Mouse (Mus musculus) stomach, embryonic 16.5 days (tissue): ENCODE data around the gene Ppfibp2. TPM values are rescaled to one million over a fixed set of nuclear protein-coding genes. Genes with fewer than 3 reads are reported as not detected.

Source experiments
- ATAC-seq: fragments of 200-750 bp; cut with Nextera tagmentation; 2 replicates; pipeline ENCODE4 v1.8.0; 2017; ENCODE audit warnings: moderate number of reproducible peaks, moderate TSS enrichment; ENCODE audit not compliant: insufficient read depth, low FRiP score
- H3K27ac ChIP-seq: fragments of 300-500 bp; sonication (generic); 2 replicates; pipeline ENCODE4 v1.5.1; 2014; ENCODE audit warnings: low read length
- H3K27me3 ChIP-seq: fragments of 300-500 bp; sonication (generic); 2 replicates; pipeline ENCODE4 v1.6.1; 2014; ENCODE audit warnings: low read length, control low read depth, mixed read lengths; ENCODE audit not compliant: control insufficient read depth, insufficient read depth
- H3K36me3 ChIP-seq: fragments of 300-500 bp; sonication (generic); 2 replicates; pipeline ENCODE4 v1.6.1; 2014; ENCODE audit warnings: low read length; ENCODE audit not compliant: control insufficient read depth, insufficient read depth
- H3K4me1 ChIP-seq: fragments of 300-500 bp; sonication (generic); 2 replicates; pipeline ENCODE4 v1.6.1; 2014; ENCODE audit warnings: low read length, control low read depth, mixed read lengths; ENCODE audit not compliant: control insufficient read depth, insufficient read depth
- H3K4me2 ChIP-seq: fragments of 300-500 bp; sonication (generic); 2 replicates; pipeline ENCODE4 v1.6.1; 2014; ENCODE audit warnings: low read depth, low read length, mixed read lengths
- H3K4me3 ChIP-seq: fragments of 300-500 bp; sonication (generic); replicated peaks from 2 replicates; pipeline ENCODE4 v1.5.1; 2014; ENCODE audit warnings: mild to moderate bottlenecking, low read length
- H3K9ac ChIP-seq: fragments of 300-500 bp; sonication (generic); 2 replicates; pipeline ENCODE4 v1.6.1; 2014; ENCODE audit warnings: low read length
- H3K9me3 ChIP-seq: fragments of 300-500 bp; sonication (generic); replicated peaks from 2 replicates; pipeline ENCODE4 v1.6.1; 2016; ENCODE audit warnings: low read length, control low read depth; ENCODE audit not compliant: control insufficient read depth
- WGBS: fragments of 180-500 bp; shearing (Covaris S2); extraction: QIAGEN DNeasy Blood & Tissue Kit; methylation state at CpG from one replicate; pipeline ENCODE4 v1.1.7; 2014; 5-methylcytosine and 5-hydroxymethylcytosine counted together
- polyA plus RNA-seq: library from polyadenylated mRNA; unstranded; fragments of >200 nt; fragmentation: Nextera tagmentation; extraction: Ambion mirVana; gene quantifications from 2 replicates; pipeline ENCODE4 v1.2.1, GENCODE M21; 2015

Ppfibp2 gene
- polyA plus RNA-seq, 1 experiment from 2014 or later = 20.3 TPM

- no peak overlapping the region for H3K4me3 ChIP-seq
- H3K4me2 ChIP-seq = no peak overlapping the region
- H3K4me1 ChIP-seq = no peaks in the 10 kb centered on the region
- ATAC-seq = no peak
- no peaks in the 10 kb centered on the region for H3K9me3 ChIP-seq
- H3K36me3 ChIP-seq = no peaks in the 10 kb centered on the region
- no peak overlapping the region for H3K27ac ChIP-seq
- H3K27me3 ChIP-seq = no peaks in the 10 kb centered on the region
- 54% methylated on average over 3 of the region's 3 CpGs for WGBS
- no peak overlapping the region for H3K9ac ChIP-seq
Observed at GRCm38 (mm10) chr7:107624432-107624831, 29.4 kb downstream of the Ppfibp2 start.

- no peaks in the 10 kb centered on the region for H3K9me3 ChIP-seq
- WGBS = 69% methylated on average over 2 of the region's 2 CpGs
- no peaks in the 10 kb centered on the region for H3K27me3 ChIP-seq
- H3K4me3 ChIP-seq = no peak within 1 kb of the TSS
- no peaks in the 10 kb centered on the region for H3K36me3 ChIP-seq
- no peak for ATAC-seq
- no peak within 1 kb of the TSS for H3K4me2 ChIP-seq
- H3K4me1 ChIP-seq = no peaks in the 10 kb centered on the region
- H3K9ac ChIP-seq = no peak within 1 kb of the TSS
- no peak within 1 kb of the TSS for H3K27ac ChIP-seq
Observed at GRCm38 (mm10) chr7:107625061-107625460, 30.1 kb downstream of the Ppfibp2 start, which contains the start of gene 5330417H12Rik. 5330417H12Rik (minus strand) TSS chr7:107625161.

GRCm38 (mm10) chr7:107625781-107626180 is 30.8 kb downstream of the Ppfibp2 start:
- ATAC-seq = no peak
- Histone ChIP-seq H3K4me3 (no peak overlapping the region), H3K9ac (no peak overlapping the region), H3K4me2 (no peak overlapping the region), H3K27me3 (no peaks in the 10 kb centered on the region), H3K4me1 (no peaks in the 10 kb centered on the region), H3K27ac (no peak overlapping the region), H3K9me3 (no peaks in the 10 kb centered on the region), H3K36me3 (no peaks in the 10 kb centered on the region)
- WGBS = 47% methylated on average over 6 of the region's 6 CpGs

GRCm38 (mm10) chr7:107628383-107628782 is 33.4 kb downstream of the Ppfibp2 start:
- Histone ChIP-seq H3K4me1 (no peaks in the 10 kb centered on the region), H3K9ac (no peak overlapping the region), H3K27ac (no peak overlapping the region), H3K4me2 (no peak overlapping the region), H3K4me3 (no peak overlapping the region), H3K36me3 (no peaks in the 10 kb centered on the region), H3K27me3 (no peaks in the 10 kb centered on the region), H3K9me3 (no peaks in the 10 kb centered on the region)
- ATAC-seq = no peak

- no peak overlapping the region for H3K4me2 ChIP-seq
- no peak overlapping the region for H3K4me3 ChIP-seq
- no peak overlapping the region for H3K9ac ChIP-seq
- no peaks in the 10 kb centered on the region for H3K27me3 ChIP-seq
- H3K27ac ChIP-seq = no peak overlapping the region
- no peaks in the 10 kb centered on the region for H3K4me1 ChIP-seq
- no peak for ATAC-seq
- no peaks in the 10 kb centered on the region for H3K36me3 ChIP-seq
- 86% methylated on average over 4 of the region's 4 CpGs for WGBS
- H3K9me3 ChIP-seq = no peaks in the 10 kb centered on the region
Observed at GRCm38 (mm10) chr7:107633201-107633600, 38.2 kb downstream of the Ppfibp2 start.

- no peaks in the 10 kb centered on the region for H3K9me3 ChIP-seq
Observed at GRCm38 (mm10) chr7:107637398-107637797, 42.4 kb downstream of the Ppfibp2 start.

GRCm38 (mm10) chr7:107638026-107638425 is 43.0 kb downstream of the Ppfibp2 start:
- no peak for ATAC-seq
- Histone ChIP-seq H3K4me3 (no peak overlapping the region), H3K9ac (no peak overlapping the region), H3K27ac (no peak overlapping the region), H3K36me3 (no peaks in the 10 kb centered on the region), H3K9me3 (no peaks in the 10 kb centered on the region), H3K4me2 (no peak overlapping the region), H3K4me1 (no peaks in the 10 kb centered on the region), H3K27me3 (no peaks in the 10 kb centered on the region)
- WGBS = 88% methylated on average over 5 of the region's 5 CpGs

More at GRCm38 (mm10) chr7:107637398-107637797, 42.4 kb downstream of the Ppfibp2 start:
- 87% methylated on average over 7 of the region's 7 CpGs for WGBS
- Histone ChIP-seq H3K9ac (no peak overlapping the region), H3K4me2 (no peak overlapping the region), H3K4me1 (no peaks in the 10 kb centered on the region), H3K27me3 (no peaks in the 10 kb centered on the region), H3K27ac (no peak overlapping the region), H3K4me3 (no peak overlapping the region), H3K36me3 (no peaks in the 10 kb centered on the region)
- ATAC-seq = no peak

- Histone ChIP-seq H3K4me1 (no peaks in the 10 kb centered on the region), H3K4me2 (no peak overlapping the region), H3K27ac (no peak overlapping the region), H3K36me3 (no peaks in the 10 kb centered on the region), H3K4me3 (no peak overlapping the region), H3K9ac (no peak overlapping the region), H3K27me3 (no peaks in the 10 kb centered on the region), H3K9me3 (no peaks in the 10 kb centered on the region)
- WGBS = 60% methylated on average over 7 of the region's 7 CpGs
- peak; percentile 47; the same call in 1 of the 2 replicates for ATAC-seq
Observed at GRCm38 (mm10) chr7:107642586-107643275, 47.7 kb downstream of the Ppfibp2 start.

GRCm38 (mm10) chr7:107644987-107645386 is 50.0 kb downstream of the Ppfibp2 start:
- Histone ChIP-seq H3K4me2 (no peak overlapping the region), H3K9ac (no peak overlapping the region), H3K4me1 (no peaks in the 10 kb centered on the region), H3K36me3 (no peaks in the 10 kb centered on the region), H3K9me3 (no peaks in the 10 kb centered on the region), H3K27ac (no peak overlapping the region), H3K4me3 (no peak overlapping the region), H3K27me3 (no peaks in the 10 kb centered on the region)
- no peak for ATAC-seq
- 94% methylated on average over 2 of the region's 2 CpGs for WGBS
